13 mouse cellular contexts compared by ENCODE assay signal in genomic region chr1:44591742-44592141, GRCm38 (mm10). TPM values are rescaled to one million over a fixed set of nuclear protein-coding genes. Genes with fewer than 3 reads are reported as not detected.
A peak's percentile ranks its signal among the peaks of the same experiment; 100 is the strongest.
DNase-seq lines count a peak whose midpoint lies in the region; ATAC-seq and TF ChIP-seq lines count a peak whose summit lies in the region.
"Had no signal": no experiment of that assay in that cellular context is flagged by ENCODE, and none has a peak within 500 bp of the region (broad histone marks: within the 10 kb centered on the region; RNA-seq: fewer than 3 reads in every experiment).

No protein-coding gene starts in this region.

- H3K9me3 ChIP-seq in hindbrain, postnatal 0 days (ENCODE audit: low read length), result no peaks in the 10 kb centered on the region
- H3K9me3 ChIP-seq in hindbrain, embryonic 12.5 days (replicated peaks), result no peaks in the 10 kb centered on the region
- H3K9me3 ChIP-seq in heart, embryonic 13.5 days, result no peaks in the 10 kb centered on the region

- H3K27me3 ChIP-seq in hindbrain, postnatal 0 days (ENCODE audit: insufficient read depth, low read length), result no peaks in the 10 kb centered on the region
- H3K27me3 ChIP-seq in hindbrain, embryonic 12.5 days, result no peaks in the 10 kb centered on the region
- no peaks in the 10 kb centered on the region for H3K27me3 ChIP-seq in heart, embryonic 13.5 days (replicated peaks)
- H3K27me3 ChIP-seq: CH12.LX had no signal

- H3K27ac ChIP-seq in hindbrain, postnatal 0 days, result no peak overlapping the region
- no peak overlapping the region for H3K27ac ChIP-seq in hindbrain, embryonic 12.5 days
- peak overlapping the region; percentile 70 for H3K27ac ChIP-seq in heart, embryonic 13.5 days (replicated peaks)

- intact Hi-C loops in left cerebral cortex, postnatal 10 days (cut with DNase I), result no loop called here

- H3K4me2 ChIP-seq in hindbrain, postnatal 0 days (ENCODE audit: low read depth, low read length), result no peak overlapping the region
- H3K4me2 ChIP-seq in hindbrain, embryonic 12.5 days (replicated peaks), result no peak overlapping the region
- peak overlapping the region; percentile 36 for H3K4me2 ChIP-seq in heart, embryonic 13.5 days

- no peak for TF ChIP-seq CTCF in hindbrain, postnatal 0 days (IDR thresholded peaks at IDR 0.05; ENCODE audit: low read depth)

- no peak overlapping the region for H3K4me3 ChIP-seq in hindbrain, postnatal 0 days (ENCODE audit: low read length)
- no peak overlapping the region for H3K4me3 ChIP-seq in hindbrain, embryonic 12.5 days
- no peak overlapping the region for H3K4me3 ChIP-seq in heart, embryonic 13.5 days

- no peak overlapping the region for H3K9ac ChIP-seq in hindbrain, postnatal 0 days (replicated peaks; ENCODE audit: low read length)
- H3K9ac ChIP-seq in hindbrain, embryonic 12.5 days, result no peak overlapping the region
- no peak overlapping the region for H3K9ac ChIP-seq in heart, embryonic 13.5 days
- H3K9ac ChIP-seq: liver, postnatal 0 days had no signal

- 0 out of 2 replicates have a peak, but pooled peaks have one; percentile 32 for ATAC-seq in hindbrain, postnatal 0 days
- ATAC-seq in hindbrain, embryonic 12.5 days (ENCODE audit: low FRiP score), result no peak
- peak; percentile 63; the same call in 1 of the 2 replicates for ATAC-seq in heart, embryonic 13.5 days (ENCODE audit: extremely low read depth, insufficient number of reproducible peaks, low FRiP score, low TSS enrichment)
- ATAC-seq: liver, postnatal 0 days had no signal

- 40% methylated on average over 3 of the region's 3 CpGs for WGBS in hindbrain, postnatal 0 days
- WGBS in hindbrain, embryonic 12.5 days, result 33% methylated on average over 3 of the region's 3 CpGs
- WGBS in heart, embryonic 13.5 days, result 20% methylated on average over 3 of the region's 3 CpGs

- DNase-seq in hindbrain, postnatal 0 days (ENCODE audit: low spot score), result peak; percentile 3
- DNase-seq in embryo, embryonic 10.5 days (ENCODE audit: low spot score), result peak; percentile 46
- DNase-seq in lung, postnatal 4 days, result peak; percentile 23 to 75
- no peak for DNase-seq in cerebellum, adult 11 months
- no peak for DNase-seq in left cerebral cortex, postnatal 10 days (ENCODE audit: extremely low spot score in 1 of 2, low spot score in 2 of 2)
- DNase-seq in frontal cortex, postnatal 10 days (ENCODE audit: low spot score in 2 of 2), result no peak
- DNase-seq: adrenal gland, postnatal 10 days; gastrocnemius, postnatal 36 days; liver, postnatal 0 days; thymus, adult 18-20 months had no signal

- H3K36me3 ChIP-seq in hindbrain, postnatal 0 days (ENCODE audit: insufficient read depth, low read length), result no peaks in the 10 kb centered on the region
- H3K36me3 ChIP-seq in hindbrain, embryonic 12.5 days, result no peaks in the 10 kb centered on the region
- no peaks in the 10 kb centered on the region for H3K36me3 ChIP-seq in heart, embryonic 13.5 days

- no peaks in the 10 kb centered on the region for H3K4me1 ChIP-seq in hindbrain, postnatal 0 days (ENCODE audit: insufficient read depth, low read length)
- H3K4me1 ChIP-seq in hindbrain, embryonic 12.5 days, result no peaks in the 10 kb centered on the region
- peaks cover 26% of the 10 kb centered on the region for H3K4me1 ChIP-seq in heart, embryonic 13.5 days

RNA-seq across cellular contexts. Expression of gene Gulp1, which starts 40.4 kb away (rescaled TPM):
- total RNA-seq in hindbrain, postnatal 0 days (2014; rRNA removed), result 10.5 and 12.2 TPM in 2 replicates
- 6.4 and 7.2 TPM in 2 replicates for polyA plus RNA-seq in hindbrain, postnatal 0 days (2015; fragmentation: Nextera tagmentation; extraction: Ambion mirVana)
- polyA plus RNA-seq in hindbrain, embryonic 12.5 days (2016; fragmentation: Nextera tagmentation; extraction: Ambion mirVana), result 22.8 and 27.2 TPM in 2 replicates
- polyA plus RNA-seq in heart, embryonic 13.5 days (2015; fragmentation: Nextera tagmentation; extraction: Ambion mirVana), result 13.4 and 14.2 TPM in 2 replicates
- 1 to 10 TPM; 5.4 to 6.3 TPM for total RNA-seq in left cerebral cortex, postnatal 10 days (2021)
- total RNA-seq: CH12.LX had no signal

Comparison
In these comparisons a context has a peak if more than half of its experiments do, and no peak if none do; other contexts are left out.
1. DNase-seq: peak in hindbrain, postnatal 0 days (single experiment), embryo, embryonic 10.5 days (single experiment) and lung, postnatal 4 days (2 of 2); none in cerebellum, adult 11 months (single experiment), left cerebral cortex, postnatal 10 days (0 of 2) and frontal cortex, postnatal 10 days (0 of 2).